Mouse (Mus musculus) G1E (cell line): ENCODE data around the gene Nova2.

ENCODE experiments used
- CTCF ChIP-seq: IDR thresholded peaks from 2 replicates; pipeline ENCODE4 v1.5.1; 2012; ENCODE audit warnings: low read depth, low read length, inconsistent platforms, mixed read lengths
- GATA1 ChIP-seq: IDR thresholded peaks from 2 replicates; pipeline ENCODE4 v1.6.1; 2012; ENCODE audit warnings: borderline replicate concordance, low read length, inconsistent platforms, mixed read lengths

DNA sequence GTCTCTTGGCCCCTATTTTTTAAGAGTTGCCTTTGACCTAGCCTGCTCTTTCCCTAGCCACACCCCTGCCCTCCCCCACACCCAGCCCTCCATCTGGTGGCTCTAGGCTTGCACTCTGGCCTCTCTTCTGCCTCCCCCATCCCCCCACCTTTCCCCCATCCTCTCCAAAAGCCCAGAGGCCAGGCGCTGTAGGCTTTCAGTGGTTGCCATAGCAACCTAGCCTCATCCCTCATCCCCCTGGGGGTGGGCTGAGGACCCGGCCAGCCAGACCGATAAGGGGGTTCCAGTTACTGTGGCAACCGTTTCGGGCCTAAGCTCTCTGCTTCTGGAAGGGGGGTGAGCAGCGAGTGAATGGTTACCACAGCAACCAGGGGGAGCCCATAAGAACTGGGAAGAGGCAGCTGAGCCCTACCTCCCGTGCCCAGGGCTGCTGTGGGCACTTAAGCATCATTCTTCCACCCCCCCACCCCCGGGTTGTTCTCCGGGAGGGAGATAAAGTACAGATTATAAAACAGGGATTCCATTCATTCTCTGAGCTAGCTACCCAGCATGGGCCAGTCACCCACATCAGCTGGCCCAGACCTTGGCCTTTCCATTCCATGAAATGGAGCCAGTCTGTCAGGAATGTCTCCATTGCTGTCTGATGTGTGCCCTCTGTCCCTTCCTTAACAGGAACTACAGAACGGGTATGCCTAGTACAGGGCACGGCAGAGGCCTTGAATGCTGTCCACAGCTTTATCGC is 24.3 kb downstream of the Nova2 start:
- TF ChIP-seq GATA1: no peak
- no peak for TF ChIP-seq CTCF
